Mouse (Mus musculus) megakaryocyte, embryonic 14.5 days (primary cell): ENCODE data around the gene Hsd3b4. TPM values are rescaled to one million over a fixed set of nuclear protein-coding genes. Genes with fewer than 3 reads are reported as not detected.
"Not testable (repeated sequence)": the region's sequence is repeated elsewhere in the genome, so short reads cannot be mapped to it uniquely, and the experiment has no call there.

Source experiments
- H3K27me3 ChIP-seq: replicated peaks from 2 replicates; pipeline ENCODE3; 2012; ENCODE audit warnings: inconsistent platforms
- H3K36me3 ChIP-seq: replicated peaks from 2 replicates; pipeline ENCODE3; 2012; ENCODE audit warnings: low read length, inconsistent platforms, mixed read lengths
- H3K4me1 ChIP-seq: 2 replicates; pipeline ENCODE4 v1.6.1; 2012; ENCODE audit warnings: inconsistent platforms
- H3K4me3 ChIP-seq: replicated peaks from 2 replicates; pipeline ENCODE3; 2012; ENCODE audit warnings: moderate library complexity, mild to moderate bottlenecking, inconsistent platforms
- H3K9me3 ChIP-seq: 2 replicates; pipeline ENCODE4 v1.6.1; 2012; ENCODE audit warnings: inconsistent platforms
- polyA plus RNA-seq: library from polyadenylated mRNA; stranded (reverse); fragments of >175 nt; gene quantifications from 2 replicates; pipeline ENCODE4 v1.2.3, GENCODE M21; 2012; ENCODE audit warnings: low replicate concordance; ENCODE audit not compliant: insufficient read depth

The Hsd3b4 gene
- polyA plus RNA-seq = not detected in 2 replicates

- H3K4me1 ChIP-seq, H3K27me3 ChIP-seq, H3K9me3 ChIP-seq, H3K4me3 ChIP-seq, H3K36me3 ChIP-seq: not testable (repeated sequence)
Observed at GRCm38 (mm10) chr3:98510414-98510813, at the start of gene Hsd3b4. Gene Hsd3b4, minus strand, starts transcription at chr3:98510514.

- H3K9me3 ChIP-seq, H3K36me3 ChIP-seq, H3K4me3 ChIP-seq, H3K27me3 ChIP-seq, H3K4me1 ChIP-seq: not testable (repeated sequence)
Observed at GRCm38 (mm10) chr3:98550832-98551231, 40.5 kb upstream of the Hsd3b4 start.

- not testable (repeated sequence) for H3K9me3 ChIP-seq, H3K27me3 ChIP-seq, H3K4me3 ChIP-seq, H3K4me1 ChIP-seq, H3K36me3 ChIP-seq
Observed at GRCm38 (mm10) chr3:98550215-98550614, 39.9 kb upstream of the Hsd3b4 start.

GRCm38 (mm10) chr3:98548495-98548894 lies 38.2 kb upstream of the Hsd3b4 start:
- H3K4me1 ChIP-seq, H3K9me3 ChIP-seq: not testable (repeated sequence)

GRCm38 (mm10) chr3:98547641-98548040 lies 37.3 kb upstream of the Hsd3b4 start:
- not testable (repeated sequence) for H3K27me3 ChIP-seq, H3K4me3 ChIP-seq, H3K4me1 ChIP-seq, H3K9me3 ChIP-seq, H3K36me3 ChIP-seq

More at GRCm38 (mm10) chr3:98548495-98548894, 38.2 kb upstream of the Hsd3b4 start:
- H3K27me3 ChIP-seq, H3K4me3 ChIP-seq, H3K36me3 ChIP-seq: not testable (repeated sequence)

- H3K36me3 ChIP-seq, H3K9me3 ChIP-seq, H3K27me3 ChIP-seq, H3K4me1 ChIP-seq, H3K4me3 ChIP-seq: not testable (repeated sequence)
Observed at GRCm38 (mm10) chr3:98524978-98525377, 14.7 kb upstream of the Hsd3b4 start.

GRCm38 (mm10) chr3:98524552-98524951 lies 14.2 kb upstream of the Hsd3b4 start:
- not testable (repeated sequence) for H3K9me3 ChIP-seq, H3K4me3 ChIP-seq, H3K36me3 ChIP-seq, H3K27me3 ChIP-seq, H3K4me1 ChIP-seq

- not testable (repeated sequence) for H3K4me1 ChIP-seq, H3K36me3 ChIP-seq, H3K9me3 ChIP-seq, H3K4me3 ChIP-seq, H3K27me3 ChIP-seq
Observed at GRCm38 (mm10) chr3:98522779-98523178, 12.5 kb upstream of the Hsd3b4 start.

- not testable (repeated sequence) for H3K4me1 ChIP-seq, H3K27me3 ChIP-seq, H3K4me3 ChIP-seq, H3K36me3 ChIP-seq, H3K9me3 ChIP-seq
Observed at GRCm38 (mm10) chr3:98507229-98507628, 3.1 kb downstream of the Hsd3b4 start.

- not testable (repeated sequence) for H3K4me1 ChIP-seq, H3K36me3 ChIP-seq, H3K27me3 ChIP-seq, H3K9me3 ChIP-seq, H3K4me3 ChIP-seq
Observed at GRCm38 (mm10) chr3:98497401-98497800, 12.9 kb downstream of the Hsd3b4 start.

- H3K4me3 ChIP-seq, H3K36me3 ChIP-seq, H3K27me3 ChIP-seq, H3K4me1 ChIP-seq, H3K9me3 ChIP-seq: not testable (repeated sequence)
Observed at GRCm38 (mm10) chr3:98496762-98497161, 13.6 kb downstream of the Hsd3b4 start.

- not testable (repeated sequence) for H3K9me3 ChIP-seq, H3K27me3 ChIP-seq, H3K4me3 ChIP-seq, H3K36me3 ChIP-seq, H3K4me1 ChIP-seq
Observed at GRCm38 (mm10) chr3:98495055-98495454, 15.3 kb downstream of the Hsd3b4 start.

GRCm38 (mm10) chr3:98494184-98494583 lies 16.1 kb downstream of the Hsd3b4 start:
- H3K4me3 ChIP-seq, H3K27me3 ChIP-seq, H3K9me3 ChIP-seq, H3K36me3 ChIP-seq, H3K4me1 ChIP-seq: not testable (repeated sequence)

- H3K27me3 ChIP-seq, H3K4me1 ChIP-seq, H3K4me3 ChIP-seq, H3K9me3 ChIP-seq, H3K36me3 ChIP-seq: not testable (repeated sequence)
Observed at GRCm38 (mm10) chr3:98471499-98471898, 38.8 kb downstream of the Hsd3b4 start.

GRCm38 (mm10) chr3:98471057-98471456 lies 39.3 kb downstream of the Hsd3b4 start:
- H3K4me3 ChIP-seq, H3K27me3 ChIP-seq, H3K9me3 ChIP-seq, H3K36me3 ChIP-seq, H3K4me1 ChIP-seq: not testable (repeated sequence)

- H3K9me3 ChIP-seq, H3K27me3 ChIP-seq, H3K36me3 ChIP-seq, H3K4me3 ChIP-seq, H3K4me1 ChIP-seq: not testable (repeated sequence)
Observed at GRCm38 (mm10) chr3:98469323-98469722, 41.0 kb downstream of the Hsd3b4 start.

- not testable (repeated sequence) for H3K4me1 ChIP-seq, H3K9me3 ChIP-seq, H3K4me3 ChIP-seq, H3K36me3 ChIP-seq, H3K27me3 ChIP-seq
Observed at GRCm38 (mm10) chr3:98457026-98457425, 53.3 kb downstream of the Hsd3b4 start, which contains the start of gene Gm4450. Gene Gm4450, minus strand, starts transcription at chr3:98457126.

- not testable (repeated sequence) for H3K36me3 ChIP-seq, H3K4me1 ChIP-seq, H3K9me3 ChIP-seq, H3K27me3 ChIP-seq, H3K4me3 ChIP-seq
Observed at GRCm38 (mm10) chr3:98453786-98454185, 56.5 kb downstream of the Hsd3b4 start.
